Mouse (Mus musculus) stomach, embryonic 16.5 days (tissue): ENCODE measurements around the gene Lag3. TPM values are rescaled to one million over a fixed set of nuclear protein-coding genes. Genes with fewer than 3 reads are reported as not detected.

Source experiments
- ATAC-seq: fragments of 200-750 bp; cut with Nextera tagmentation; 2 replicates; pipeline ENCODE4 v1.8.0; 2017; ENCODE audit warnings: moderate number of reproducible peaks, moderate TSS enrichment; ENCODE audit not compliant: insufficient read depth, low FRiP score
- H3K27ac ChIP-seq: fragments of 300-500 bp; sonication (generic); 2 replicates; pipeline ENCODE4 v1.5.1; 2014; ENCODE audit warnings: low read length
- H3K27me3 ChIP-seq: fragments of 300-500 bp; sonication (generic); 2 replicates; pipeline ENCODE4 v1.6.1; 2014; ENCODE audit warnings: low read length, control low read depth, mixed read lengths; ENCODE audit not compliant: control insufficient read depth, insufficient read depth
- H3K36me3 ChIP-seq: fragments of 300-500 bp; sonication (generic); 2 replicates; pipeline ENCODE4 v1.6.1; 2014; ENCODE audit warnings: low read length; ENCODE audit not compliant: control insufficient read depth, insufficient read depth
- H3K4me1 ChIP-seq: fragments of 300-500 bp; sonication (generic); 2 replicates; pipeline ENCODE4 v1.6.1; 2014; ENCODE audit warnings: low read length, control low read depth, mixed read lengths; ENCODE audit not compliant: control insufficient read depth, insufficient read depth
- H3K4me2 ChIP-seq: fragments of 300-500 bp; sonication (generic); 2 replicates; pipeline ENCODE4 v1.6.1; 2014; ENCODE audit warnings: low read depth, low read length, mixed read lengths
- H3K4me3 ChIP-seq: fragments of 300-500 bp; sonication (generic); replicated peaks from 2 replicates; pipeline ENCODE4 v1.5.1; 2014; ENCODE audit warnings: mild to moderate bottlenecking, low read length
- H3K9ac ChIP-seq: fragments of 300-500 bp; sonication (generic); 2 replicates; pipeline ENCODE4 v1.6.1; 2014; ENCODE audit warnings: low read length
- H3K9me3 ChIP-seq: fragments of 300-500 bp; sonication (generic); replicated peaks from 2 replicates; pipeline ENCODE4 v1.6.1; 2016; ENCODE audit warnings: low read length, control low read depth; ENCODE audit not compliant: control insufficient read depth
- WGBS: fragments of 180-500 bp; shearing (Covaris S2); extraction: QIAGEN DNeasy Blood & Tissue Kit; methylation state at CpG from one replicate; pipeline ENCODE4 v1.1.7; 2014; 5-methylcytosine and 5-hydroxymethylcytosine counted together
- polyA plus RNA-seq: library from polyadenylated mRNA; unstranded; fragments of >200 nt; fragmentation: Nextera tagmentation; extraction: Ambion mirVana; gene quantifications from 2 replicates; pipeline ENCODE4 v1.2.1, GENCODE M21; 2015

Lag3 gene
- polyA plus RNA-seq, 1 experiment from 2014 or later = 1.3 TPM

DNA sequence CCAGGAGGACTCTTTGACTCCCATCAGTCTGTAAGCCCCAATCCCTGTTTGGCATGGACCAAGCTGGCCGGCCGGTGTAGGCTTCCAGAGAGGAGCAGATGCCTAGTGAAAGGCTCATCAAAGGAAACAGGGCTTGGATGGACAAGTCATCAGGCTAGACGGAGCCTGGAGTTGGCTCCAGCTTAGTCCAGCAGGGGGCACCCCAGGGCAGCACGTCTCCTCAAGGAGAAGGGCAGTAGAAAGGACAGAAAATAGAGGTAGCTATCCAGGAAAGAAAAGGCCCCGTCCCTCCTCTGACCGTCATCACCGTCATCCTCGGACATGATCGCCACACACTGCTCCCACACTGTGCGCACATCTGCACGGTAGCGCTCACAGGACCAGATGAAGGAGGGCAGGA lies 51.8 kb downstream of the Lag3 start:
- peak overlapping the region; percentile 51; the same call in 1 of the 2 replicates for H3K9ac ChIP-seq
- H3K9me3 ChIP-seq = no peaks in the 10 kb centered on the region
- no peak overlapping the region for H3K27ac ChIP-seq
- peaks cover 8% of the 10 kb centered on the region; the same call in 1 of the 2 replicates for H3K27me3 ChIP-seq
- H3K36me3 ChIP-seq = no peaks in the 10 kb centered on the region
- H3K4me3 ChIP-seq = no peak overlapping the region
- WGBS = 5% methylated on average over 12 of the region's 12 CpGs
- no peak overlapping the region for H3K4me2 ChIP-seq
- peaks cover 24% of the 10 kb centered on the region for H3K4me1 ChIP-seq
- no peak for ATAC-seq

DNA sequence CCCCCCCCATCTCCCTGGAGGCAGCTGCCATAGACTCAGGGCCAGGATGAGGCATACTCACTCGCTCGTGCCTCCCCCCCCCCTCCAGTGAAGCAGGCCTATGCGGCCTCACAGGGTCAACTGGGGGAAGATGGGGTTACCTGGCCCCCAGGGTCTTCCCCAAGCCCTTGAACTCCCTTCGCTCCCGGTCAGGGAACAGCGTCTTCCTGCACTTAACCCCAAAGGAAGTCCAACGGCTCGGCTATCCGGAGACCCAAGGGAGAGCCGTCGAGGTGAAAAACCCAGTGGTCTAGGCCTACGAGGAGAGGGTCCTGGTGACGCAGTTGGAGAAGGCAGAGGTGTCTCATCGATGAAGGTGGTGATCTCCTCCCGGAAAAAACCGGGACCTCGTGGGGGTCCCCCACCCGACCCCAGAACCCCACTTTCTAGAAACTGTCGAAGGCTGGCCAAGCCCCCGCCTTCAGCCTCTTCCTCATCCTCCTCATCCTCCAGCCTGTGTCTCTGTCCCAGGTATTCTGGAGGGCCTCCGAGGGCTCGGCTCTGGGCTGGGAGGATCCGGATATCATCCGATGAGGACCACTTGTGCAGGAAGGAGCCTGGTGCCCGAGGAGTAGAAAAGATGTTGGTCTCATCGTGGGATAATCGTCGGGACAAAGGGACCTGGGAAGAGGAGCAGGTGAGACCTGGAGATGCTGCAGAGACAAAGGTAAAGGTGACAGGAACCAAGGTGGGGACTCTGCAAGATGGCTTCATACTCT lies 52.8 kb downstream of the Lag3 start:
- ATAC-seq = no peak

DNA sequence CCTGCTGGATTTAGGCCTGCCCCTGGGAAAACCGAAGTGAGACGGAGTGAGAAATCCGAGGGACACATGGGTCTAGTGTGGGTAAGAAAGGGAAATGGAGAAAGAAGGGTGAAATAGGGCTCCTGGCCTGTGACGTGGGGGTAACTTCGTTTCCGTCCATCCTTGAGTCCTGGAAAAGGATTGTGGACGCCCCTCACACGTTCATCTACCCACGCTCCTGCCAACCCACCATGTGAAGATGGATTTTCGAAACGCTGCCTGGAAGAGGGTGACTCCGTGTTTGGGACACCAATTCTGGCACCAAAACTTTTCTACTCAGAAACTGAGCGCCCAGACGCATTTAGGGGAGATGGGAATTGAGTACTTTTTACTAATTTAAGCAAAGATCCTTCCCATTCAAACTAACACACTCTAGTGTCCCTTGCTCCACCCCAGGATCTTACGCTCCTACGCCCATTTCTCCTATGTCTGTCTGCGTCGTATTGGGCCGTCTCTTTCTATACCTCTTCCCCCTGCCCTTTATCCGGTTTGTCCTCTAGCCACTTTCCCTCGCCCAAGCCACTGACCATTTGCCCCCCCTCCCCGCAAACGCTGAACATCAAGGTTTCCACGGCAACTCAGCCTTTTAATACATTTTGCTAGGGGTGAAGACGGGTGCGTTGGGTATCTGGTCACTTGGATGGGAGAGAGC lies 53.5 kb downstream of the Lag3 start:
- no peak for ATAC-seq
- H3K9me3 ChIP-seq = no peaks in the 10 kb centered on the region
- peak overlapping the region; percentile 60 for H3K27ac ChIP-seq
- H3K27me3 ChIP-seq = peaks cover 8% of the 10 kb centered on the region; the same call in 1 of the 2 replicates
- H3K4me1 ChIP-seq = peaks cover 18% of the 10 kb centered on the region
- no peaks in the 10 kb centered on the region for H3K36me3 ChIP-seq
- H3K4me2 ChIP-seq = peak overlapping the region; percentile 81
- peak overlapping the region; percentile 77 for H3K4me3 ChIP-seq
- H3K9ac ChIP-seq = peak overlapping the region; percentile 94
- 22% methylated on average over 26 of the region's 26 CpGs for WGBS

More for the DNA sequence above, 52.8 kb downstream of the Lag3 start:
- WGBS = 72% methylated on average over 27 of the region's 28 CpGs
- Histone ChIP-seq H3K27me3 (peaks cover 8% of the 10 kb centered on the region; the same call in 1 of the 2 replicates), H3K4me1 (peaks cover 19% of the 10 kb centered on the region), H3K36me3 (no peaks in the 10 kb centered on the region), H3K4me2 (peak overlapping the region; percentile 81), H3K27ac (no peak overlapping the region), H3K9me3 (no peaks in the 10 kb centered on the region), H3K4me3 (no peak overlapping the region), H3K9ac (peak overlapping the region; percentile 94; the same call in 1 of the 2 replicates)

DNA sequence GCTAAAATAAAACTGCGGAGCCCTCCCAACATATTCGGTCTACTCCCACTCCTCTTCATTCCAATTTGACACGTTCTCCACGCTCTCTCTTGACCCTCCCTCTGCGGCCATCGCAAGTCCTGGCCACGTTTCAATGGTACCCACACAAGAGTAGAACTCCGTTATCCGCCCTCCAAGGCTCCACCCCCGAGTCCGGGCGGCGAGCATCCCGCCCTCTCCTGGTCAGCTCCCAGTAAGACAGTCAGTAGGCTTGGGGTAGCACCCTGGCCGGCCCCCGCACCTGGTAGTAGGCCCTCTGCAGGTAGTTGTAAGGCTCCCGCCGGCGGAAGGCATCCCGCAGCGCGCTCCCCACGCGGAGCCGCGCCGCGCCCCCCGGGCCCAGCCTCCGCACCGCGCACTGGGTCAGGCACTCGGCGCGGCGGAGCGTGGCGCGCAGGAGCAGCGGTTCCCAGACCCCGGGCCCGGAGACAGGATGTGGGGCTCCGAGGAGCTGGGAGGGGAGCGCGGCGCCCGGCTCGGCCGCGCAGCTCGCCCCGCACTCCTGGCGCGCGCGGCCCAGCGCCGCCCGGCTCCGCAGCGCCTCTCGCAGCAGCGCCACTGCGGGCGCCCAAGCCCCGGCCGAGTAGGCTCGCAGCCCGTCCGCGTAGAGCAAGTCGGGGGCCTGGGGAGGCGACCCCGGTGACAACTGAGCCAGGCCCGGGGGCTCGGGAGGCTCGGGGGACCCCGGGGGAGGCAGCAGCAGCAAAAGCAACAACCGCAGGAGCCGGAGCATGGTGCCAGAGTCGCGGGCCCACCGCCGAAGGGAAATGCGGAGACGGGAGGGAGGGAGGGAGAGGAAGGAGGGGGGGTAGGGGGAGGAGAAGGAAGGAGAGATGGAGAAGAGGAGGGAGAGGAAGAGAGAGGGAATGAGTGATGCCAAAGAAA lies 54.3 kb downstream of the Lag3 start, which contains the start of gene P3h3:
Gene P3h3, minus strand, starts transcription at position 837 of the 924 bp plus-strand sequence.
- no peaks in the 10 kb centered on the region for H3K36me3 ChIP-seq
- under 1% methylated on average over 86 of the region's 86 CpGs for WGBS
- H3K27ac ChIP-seq = peak within 1 kb of the TSS; percentile 95
- peak within 1 kb of the TSS; percentile 77 for H3K4me3 ChIP-seq
- H3K4me2 ChIP-seq = peak within 1 kb of the TSS; percentile 81
- peak within 1 kb of the TSS; percentile 94 for H3K9ac ChIP-seq
- H3K27me3 ChIP-seq = peaks cover 8% of the 10 kb centered on the region; the same call in 1 of the 2 replicates
- H3K4me1 ChIP-seq = peaks cover 18% of the 10 kb centered on the region
- ATAC-seq = peak; percentile 85
- H3K9me3 ChIP-seq = no peaks in the 10 kb centered on the region

DNA sequence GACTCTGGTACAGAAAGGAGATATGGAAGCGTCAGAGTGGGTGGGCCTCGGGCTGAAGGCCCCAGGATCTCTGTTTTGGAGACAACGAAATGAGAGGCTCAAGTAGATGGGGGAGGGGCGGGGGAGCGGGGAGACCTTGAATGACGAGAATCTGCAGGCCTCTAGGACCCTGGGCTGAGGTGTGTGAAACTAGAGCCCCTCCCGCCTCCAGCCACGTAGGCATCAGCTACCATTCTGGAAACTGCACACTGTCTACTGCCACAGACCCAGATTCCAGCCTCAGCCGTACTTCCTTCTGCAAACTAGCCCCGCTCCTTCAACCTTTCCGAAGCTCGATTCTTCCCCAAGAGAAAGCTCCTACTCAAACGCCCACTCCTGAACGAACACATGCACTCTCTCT lies 55.2 kb downstream of the Lag3 start:
- Histone ChIP-seq H3K4me2 (peak overlapping the region; percentile 81), H3K9ac (peak overlapping the region; percentile 94; the same call in 1 of the 2 replicates), H3K9me3 (no peaks in the 10 kb centered on the region), H3K36me3 (no peaks in the 10 kb centered on the region), H3K4me1 (peaks cover 18% of the 10 kb centered on the region), H3K4me3 (peak overlapping the region; percentile 77), H3K27ac (peak overlapping the region; percentile 95), H3K27me3 (peaks cover 8% of the 10 kb centered on the region; the same call in 1 of the 2 replicates)
- WGBS = 10% methylated on average over 14 of the region's 14 CpGs
- peak; percentile 48; the same call in 1 of the 2 replicates for ATAC-seq

DNA sequence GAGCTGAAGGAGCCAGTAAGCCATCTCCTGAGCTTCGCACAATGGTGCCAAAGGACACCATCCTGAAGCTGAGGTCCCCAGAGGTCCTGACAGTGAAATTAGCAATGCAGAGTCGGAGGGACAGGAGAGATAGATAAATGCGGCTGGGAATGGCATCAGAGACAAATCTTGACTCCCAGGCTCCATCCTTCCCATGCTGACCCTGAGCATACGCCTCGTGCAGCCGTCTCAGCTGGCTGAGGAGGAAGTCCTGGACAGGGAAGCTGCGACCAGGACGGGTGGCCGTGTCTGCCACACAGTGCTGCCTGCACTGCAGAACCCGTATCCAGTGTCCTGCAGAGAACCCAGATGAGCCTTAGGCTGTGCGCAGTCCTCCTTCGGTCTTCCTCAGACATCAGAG lies 56.9 kb downstream of the Lag3 start:
- WGBS = 68% methylated on average over 12 of the region's 12 CpGs
- peaks cover 18% of the 10 kb centered on the region for H3K4me1 ChIP-seq
- peaks cover 8% of the 10 kb centered on the region; the same call in 1 of the 2 replicates for H3K27me3 ChIP-seq
- H3K4me2 ChIP-seq = no peak overlapping the region
- H3K36me3 ChIP-seq = no peaks in the 10 kb centered on the region
- ATAC-seq = no peak
- H3K9me3 ChIP-seq = no peaks in the 10 kb centered on the region
- no peak overlapping the region; the same call in 1 of the 2 replicates for H3K9ac ChIP-seq
- H3K27ac ChIP-seq = no peak overlapping the region
- no peak overlapping the region for H3K4me3 ChIP-seq

Other genes with a start within 250 kb of the Lag3 start
- gene Lpcat3, start 248.7 kb downstream of the Lag3 start, polyA plus RNA-seq = 84.1 and 86.8 TPM in 2 replicates
- gene Emg1, start 199.5 kb downstream of the Lag3 start, polyA plus RNA-seq = 167 and 175 TPM in 2 replicates
- 282 and 303 TPM in 2 replicates for gene Phb2, start 199.4 kb downstream of the Lag3 start, polyA plus RNA-seq
- gene Ptpn6, start 173.0 kb downstream of the Lag3 start, polyA plus RNA-seq = 19.6 and 20.1 TPM in 2 replicates
- 352 and 357 TPM in 2 replicates for gene Grcc10, start 170.3 kb downstream of the Lag3 start, polyA plus RNA-seq
- not detected in 2 replicates for gene Gm45234, start 155.7 kb downstream of the Lag3 start, polyA plus RNA-seq
- 12.2 and 13.1 TPM in 2 replicates for gene Atn1, start 155.2 kb downstream of the Lag3 start, polyA plus RNA-seq
- gene Eno2, start 142.0 kb downstream of the Lag3 start, polyA plus RNA-seq = 9.3 and 9.8 TPM in 2 replicates
- 0.53 and 0.65 TPM in 2 replicates for gene Lrrc23, start 132.0 kb downstream of the Lag3 start, polyA plus RNA-seq
- gene Spsb2, start 103.0 kb downstream of the Lag3 start, polyA plus RNA-seq = 14.8 and 15.1 TPM in 2 replicates
- 938 and 959 TPM in 2 replicates for gene Tpi1, start 97.4 kb downstream of the Lag3 start, polyA plus RNA-seq
- gene Usp5, start 82.2 kb downstream of the Lag3 start, polyA plus RNA-seq = 128 and 139 TPM in 2 replicates
- gene Cdca3, start 82.2 kb downstream of the Lag3 start, polyA plus RNA-seq = 129 and 138 TPM in 2 replicates
- gene Gnb3, start 71.4 kb downstream of the Lag3 start, polyA plus RNA-seq = 0.66 and 1.5 TPM in 2 replicates
- gene P3h3, start 54.0 kb downstream of the Lag3 start, polyA plus RNA-seq = 9.9 and 11.5 TPM in 2 replicates
- gene Gpr162, start 47.7 kb downstream of the Lag3 start, polyA plus RNA-seq = 1.1 and 1.7 TPM in 2 replicates
- 0.46 TPM in 2 replicates for gene Cd4, start 23.5 kb downstream of the Lag3 start, polyA plus RNA-seq
- 177 and 180 TPM in 2 replicates for gene Ptms, start 8.4 kb upstream of the Lag3 start, polyA plus RNA-seq
- 283 and 299 TPM in 2 replicates for gene Mlf2, start 19.7 kb upstream of the Lag3 start, polyA plus RNA-seq
- 140 and 156 TPM in 2 replicates for gene Cops7a, start 53.8 kb upstream of the Lag3 start, polyA plus RNA-seq
- 4.0 and 4.2 TPM in 2 replicates for gene Pianp, start 85.0 kb upstream of the Lag3 start, polyA plus RNA-seq
- 9.3 and 12.8 TPM in 2 replicates for gene Zfp384, start 97.4 kb upstream of the Lag3 start, polyA plus RNA-seq
- 114 and 115 TPM in 2 replicates for gene Ing4, start 128.1 kb upstream of the Lag3 start, polyA plus RNA-seq
- 10.6 and 12.9 TPM in 2 replicates for gene Acrbp, start 138.0 kb upstream of the Lag3 start, polyA plus RNA-seq
- gene Lpar5, start 156.2 kb upstream of the Lag3 start, polyA plus RNA-seq = 9.5 and 13.6 TPM in 2 replicates
- 42.6 and 46.3 TPM in 2 replicates for gene Chd4, start 184.3 kb upstream of the Lag3 start, polyA plus RNA-seq
- gene Nop2, start 220.2 kb upstream of the Lag3 start, polyA plus RNA-seq = 56.6 and 57.9 TPM in 2 replicates
- 6.0 and 8.8 TPM in 2 replicates for gene Iffo1, start 233.5 kb upstream of the Lag3 start, polyA plus RNA-seq